Mouse (Mus musculus) spleen, adult 18-20 months (tissue): Measurements from ENCODE around the gene Ext2.

Source experiments
- DNase-seq, 2 experiments: peaks; one replicate each; pipeline ENCODE4 v3.0.0; 2022; ENCODE audit warnings: mixed read lengths in 2 of 2

Ext2 gene

DNA sequence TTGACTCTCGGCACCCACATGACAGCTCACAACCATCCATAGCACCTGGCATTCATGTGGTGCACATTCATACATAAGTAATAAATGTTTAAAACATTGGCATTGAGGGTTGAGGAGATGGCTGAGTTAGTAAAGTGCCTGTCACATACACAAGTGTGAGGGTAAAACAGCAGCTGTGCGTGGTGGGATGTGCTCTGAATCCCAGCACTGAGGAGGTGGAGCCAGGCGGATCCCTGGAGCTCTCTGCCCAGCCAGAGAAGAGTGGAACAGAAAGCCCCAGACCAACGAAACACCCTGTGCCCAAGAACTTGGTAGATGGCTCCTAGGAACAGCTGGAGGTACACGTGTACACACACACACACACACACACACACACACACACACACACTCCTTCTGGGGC is 156.9 kb downstream of the Ext2 start:
- no peak for DNase-seq

- no peak for DNase-seq
These were observed 160.0 kb downstream of the Ext2 start for GRCm38 (mm10) chr2:93662240-93662865.

DNA sequence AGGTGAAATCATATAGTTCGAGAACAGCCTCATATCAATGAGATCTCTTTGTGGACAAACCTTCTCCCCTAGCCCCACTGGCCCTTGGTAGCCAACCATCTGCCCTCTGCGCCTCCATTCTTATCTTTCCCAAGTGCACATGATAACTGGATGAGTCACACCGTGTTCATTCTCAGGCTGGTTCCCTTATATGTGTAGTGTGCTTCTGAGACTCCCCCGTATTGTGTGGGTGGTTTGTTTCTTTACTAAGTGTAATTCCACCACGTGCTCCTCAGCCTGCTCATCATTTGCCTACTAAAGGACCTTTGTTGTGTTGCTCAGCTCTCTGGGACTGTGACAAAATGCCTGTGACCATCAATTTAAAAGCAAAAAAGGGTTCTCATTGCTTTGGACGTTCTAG is 161.3 kb downstream of the Ext2 start:
- DNase-seq: no peak

DNA sequence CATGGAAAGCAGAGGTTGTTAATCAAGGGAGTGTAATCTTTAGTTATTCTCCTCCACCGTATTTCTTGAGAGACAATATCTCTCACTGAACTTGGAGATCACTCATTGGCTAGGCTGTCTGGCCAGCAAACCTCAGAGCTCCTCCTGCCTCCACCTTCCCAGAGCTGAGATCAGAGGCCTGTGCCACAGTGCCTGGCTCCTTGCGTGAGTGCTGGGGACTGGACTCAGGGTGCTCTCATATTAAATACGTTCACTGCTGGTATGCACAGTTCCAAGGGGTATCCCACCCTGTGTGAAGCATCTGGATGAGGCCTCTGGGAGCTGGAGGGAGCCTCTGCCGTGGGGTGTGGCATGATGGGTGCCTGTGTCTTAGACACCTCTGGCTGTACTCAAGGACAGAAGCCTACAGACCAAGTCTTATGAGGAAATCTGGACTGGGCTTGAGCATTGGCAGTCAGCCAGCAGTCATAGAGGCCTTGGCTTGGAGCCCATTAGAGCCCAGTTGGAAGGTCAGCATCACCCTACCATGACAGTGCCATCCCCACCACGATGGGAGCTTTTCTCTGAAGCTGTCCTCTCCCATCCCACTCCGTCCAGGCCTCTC is 162.6 kb downstream of the Ext2 start:
- no peak for DNase-seq

- DNase-seq: no peak
These were observed 163.4 kb downstream of the Ext2 start for GRCm38 (mm10) chr2:93659004-93659403.

GRCm38 (mm10) chr2:93654336-93655055 is 167.9 kb downstream of the Ext2 start:
- DNase-seq: no peak

GRCm38 (mm10) chr2:93649243-93649870 is 173.0 kb downstream of the Ext2 start:
- no peak for DNase-seq

DNA sequence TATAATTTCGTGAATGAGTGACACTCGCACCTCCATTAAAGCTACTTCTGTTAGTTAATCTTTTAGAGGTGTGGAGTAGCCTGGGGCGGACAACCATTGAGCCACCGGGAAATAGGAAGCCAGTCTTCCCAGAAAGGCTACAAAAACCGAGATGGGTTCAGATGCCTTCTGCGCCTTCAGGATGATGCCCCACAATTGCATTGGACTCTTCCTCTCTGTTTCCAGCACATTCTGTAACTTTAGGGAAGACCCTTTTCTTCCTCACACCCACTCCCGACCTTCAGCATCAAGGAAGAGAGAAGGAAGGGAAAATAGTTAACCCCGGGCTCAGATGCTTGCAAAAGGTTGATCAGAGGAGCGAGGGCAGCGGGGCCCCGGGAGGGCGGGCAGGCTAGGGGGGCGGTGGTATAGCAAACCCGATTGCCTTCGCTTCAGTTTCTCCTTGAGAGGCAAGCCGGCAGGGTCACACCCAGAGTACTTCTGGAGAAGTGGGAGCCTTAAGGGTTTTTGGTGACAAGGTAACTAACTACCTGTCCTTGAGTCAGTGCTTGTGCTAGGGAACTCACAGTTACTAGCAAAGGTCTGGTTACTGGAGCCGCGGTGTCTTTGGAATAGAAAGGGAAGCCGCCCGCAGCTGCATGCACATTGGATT is 174.3 kb downstream of the Ext2 start:
- DNase-seq: no peak

GRCm38 (mm10) chr2:93647051-93647923 is 175.1 kb downstream of the Ext2 start:
- DNase-seq: no peak

- DNase-seq: no peak
These were observed 176.6 kb downstream of the Ext2 start for GRCm38 (mm10) chr2:93645626-93646320.

DNA sequence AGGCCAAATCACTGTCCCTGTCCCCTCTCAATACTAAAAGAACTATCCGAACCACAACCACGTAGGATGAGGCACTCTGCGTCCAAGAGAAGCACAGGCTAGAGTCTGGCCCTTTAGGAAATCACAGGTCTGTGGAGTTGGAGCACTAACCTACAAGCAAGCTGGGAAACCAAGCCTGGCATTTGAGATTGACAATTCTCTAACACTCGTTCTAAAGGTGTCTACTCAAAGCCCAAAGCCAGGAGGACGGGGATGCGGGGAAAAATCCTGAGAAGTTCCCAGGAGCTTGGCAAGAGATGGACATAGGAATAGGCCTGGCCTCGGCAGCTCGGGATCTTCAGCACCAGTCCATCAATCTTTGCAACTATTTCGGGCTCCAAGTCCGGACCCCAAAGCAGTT is 177.2 kb downstream of the Ext2 start:
- no peak for DNase-seq

DNA sequence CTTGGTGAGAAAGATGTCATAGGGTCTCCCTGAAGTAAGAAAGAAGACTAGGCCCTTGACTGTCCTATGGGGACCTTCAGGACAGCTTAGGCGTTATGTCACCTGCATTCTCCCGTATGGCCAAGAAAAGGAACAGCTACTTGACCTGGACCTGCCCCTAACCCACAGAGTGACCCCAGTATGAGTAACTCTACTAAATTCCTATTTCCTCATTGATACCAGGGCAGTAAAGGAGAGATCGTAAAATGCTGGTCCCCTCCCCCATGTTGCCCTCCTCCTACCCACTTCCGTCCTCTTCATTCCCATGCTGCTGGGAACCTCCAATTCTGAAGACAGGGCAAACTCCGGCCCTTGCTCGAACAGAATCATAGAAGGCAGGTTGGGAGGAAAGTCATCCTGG is 177.6 kb downstream of the Ext2 start:
- no peak for DNase-seq

GRCm38 (mm10) chr2:93644234-93644633 is 178.1 kb downstream of the Ext2 start:
- no peak for DNase-seq

DNA sequence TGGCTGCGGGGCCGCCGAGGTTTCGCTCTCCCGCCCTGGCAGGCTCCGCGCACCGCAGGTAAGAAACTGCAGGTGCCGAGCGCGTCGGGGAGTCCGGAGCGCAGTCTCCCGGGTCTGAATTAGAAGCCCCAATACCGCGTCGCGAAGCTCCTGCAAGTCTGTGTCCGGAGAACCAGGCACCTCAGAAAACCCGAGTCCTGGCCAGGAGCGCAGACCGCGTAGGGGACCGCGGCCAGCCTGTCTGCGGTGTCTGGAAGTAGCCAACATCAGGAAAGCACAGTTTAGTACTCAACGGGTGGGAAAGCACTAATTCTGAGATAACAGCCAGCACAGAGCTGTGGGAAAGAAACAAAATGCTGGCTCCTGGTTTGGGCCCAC is 179.0 kb downstream of the Ext2 start:
- DNase-seq: no peak

DNA sequence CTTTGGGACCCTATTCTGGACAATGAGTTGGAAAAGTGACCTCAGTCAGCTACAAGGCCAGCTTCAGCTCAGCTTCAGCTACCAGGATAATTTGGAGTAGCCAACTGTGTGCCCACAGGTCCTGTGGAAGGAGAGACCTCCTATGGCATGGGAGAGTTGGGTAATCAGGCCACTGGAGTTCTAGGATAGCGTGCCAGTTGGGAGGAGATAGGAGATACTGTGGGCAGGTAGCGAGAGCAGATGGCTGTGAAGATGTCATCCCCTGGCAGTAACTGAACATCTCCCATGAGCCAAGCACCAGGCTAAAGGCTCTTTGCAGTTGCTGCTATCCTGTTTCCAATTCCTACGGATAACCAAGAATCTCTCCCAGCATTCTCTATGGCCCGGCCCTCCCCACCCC is 187.8 kb downstream of the Ext2 start:
- DNase-seq: no peak

- DNase-seq: no peak
These were observed 197.5 kb downstream of the Ext2 start for GRCm38 (mm10) chr2:93624665-93625408.

DNA sequence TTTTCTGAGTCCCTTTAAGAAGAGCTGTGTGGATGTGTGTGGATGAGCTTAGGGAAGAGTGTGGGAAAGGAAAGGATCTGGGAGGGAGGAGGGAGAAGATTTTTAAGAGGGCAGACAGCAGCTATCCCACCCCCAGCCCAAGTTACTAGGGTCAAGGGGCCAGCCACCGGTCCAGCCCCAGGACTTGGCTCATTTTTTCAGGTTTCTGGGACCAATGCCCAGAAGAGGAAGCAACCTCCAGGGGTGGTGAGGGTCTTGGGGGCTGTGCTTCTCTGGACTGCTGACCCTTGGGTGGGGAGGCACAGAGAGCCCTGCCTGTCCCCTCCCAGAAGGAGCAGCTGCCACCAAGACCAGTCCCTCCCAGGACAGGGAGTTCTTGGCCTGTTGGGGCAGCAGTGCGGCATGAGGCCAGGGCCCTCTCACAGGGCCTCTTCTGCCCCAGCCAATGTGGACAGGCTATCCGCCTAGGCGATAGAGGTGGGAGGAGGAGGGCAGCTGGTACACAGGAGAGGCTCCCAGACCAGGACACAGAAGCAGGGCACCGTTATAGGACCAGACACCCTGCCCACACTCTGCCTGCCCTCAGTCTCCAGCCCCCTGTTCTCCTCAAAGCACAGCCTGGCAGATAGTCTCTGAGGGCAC is 203.0 kb downstream of the Ext2 start:
- DNase-seq: no peak

DNA sequence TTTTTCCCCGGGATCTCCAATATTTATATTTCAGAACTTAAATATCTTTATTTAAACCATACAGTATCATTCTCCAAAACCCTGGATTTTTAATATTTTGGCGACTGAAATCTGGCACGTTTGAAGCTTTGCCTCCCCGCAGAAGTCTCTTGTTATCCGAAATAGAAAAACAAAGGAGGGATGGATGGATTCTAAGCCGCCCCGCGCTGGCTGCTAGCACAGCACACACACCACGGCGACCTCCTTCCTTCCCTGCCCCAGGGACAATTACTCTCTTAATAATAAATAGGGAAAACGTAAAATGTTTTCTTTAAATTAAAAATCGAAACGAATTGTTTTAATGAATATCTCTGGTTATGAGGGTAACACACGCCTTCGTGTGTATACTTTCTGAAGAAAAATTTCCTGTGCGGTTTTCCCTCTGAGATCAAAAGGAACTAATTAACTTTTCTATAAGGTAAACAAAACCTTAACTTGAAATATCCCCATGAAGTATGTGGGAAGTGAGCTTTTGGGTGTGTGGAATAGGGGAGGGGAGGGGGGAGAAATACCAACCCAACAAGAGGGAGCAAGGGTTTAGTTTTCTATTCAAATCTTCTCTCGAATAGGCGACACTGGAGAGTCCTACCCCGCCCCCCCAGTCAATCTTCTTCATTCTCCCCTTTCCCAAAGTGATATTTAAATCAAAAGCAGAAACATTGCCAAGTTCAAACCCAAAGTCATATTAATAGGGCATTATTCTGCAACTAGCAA is 203.7 kb downstream of the Ext2 start:
- no peak for DNase-seq

GRCm38 (mm10) chr2:93615845-93616689 is 206.3 kb downstream of the Ext2 start:
- no peak for DNase-seq
